Mouse (Mus musculus): ENCODE results near the gene Cabp2. TPM values are rescaled to one million over a fixed set of nuclear protein-coding genes. Genes with fewer than 3 reads are reported as not detected.
"Not testable (repeated sequence)": the region's sequence is repeated elsewhere in the genome, so short reads cannot be mapped to it uniquely, and the experiment has no call there.

Gene Cabp2
- polyA plus RNA-seq, 1 experiment from 2014 or later, result not detected

- WGBS, result 63% methylated on average over 6 of the region's 6 CpGs
- not testable (repeated sequence) for ATAC-seq (ENCODE audit: low FRiP score, low read depth); H3K4me3 ChIP-seq; H3K27me3 ChIP-seq; H3K27ac ChIP-seq; H3K9me3 ChIP-seq; H3K9ac ChIP-seq
- peak overlapping the region; percentile 63 for H3K4me2 ChIP-seq (replicated peaks)
- H3K36me3 ChIP-seq, result peaks cover 19% of the 10 kb centered on the region
- H3K4me1 ChIP-seq, result peaks cover 31% of the 10 kb centered on the region
Measured at GRCm38 (mm10) chr19:4121896-4122295, 40.5 kb downstream of the Cabp2 start.

GRCm38 (mm10) chr19:4122411-4123370 lies 41.3 kb downstream of the Cabp2 start:
- H3K4me1 ChIP-seq, result peaks cover 39% of the 10 kb centered on the region
- no peaks in the 10 kb centered on the region for H3K9me3 ChIP-seq
- peaks cover 15% of the 10 kb centered on the region for H3K36me3 ChIP-seq
- no peaks in the 10 kb centered on the region for H3K27me3 ChIP-seq
- no peak overlapping the region for H3K4me3 ChIP-seq
- ATAC-seq (ENCODE audit: low FRiP score, low read depth), result no peak
- no peak overlapping the region for H3K9ac ChIP-seq
- H3K27ac ChIP-seq, result no peak overlapping the region
- H3K4me2 ChIP-seq (replicated peaks), result no peak overlapping the region
- 86% methylated on average over 7 of the region's 7 CpGs for WGBS

GRCm38 (mm10) chr19:4124432-4124831 lies 43.1 kb downstream of the Cabp2 start:
- no peak overlapping the region for H3K4me3 ChIP-seq
- H3K27me3 ChIP-seq, result no peaks in the 10 kb centered on the region
- H3K36me3 ChIP-seq, result peaks cover 21% of the 10 kb centered on the region
- no peak overlapping the region for H3K27ac ChIP-seq
- ATAC-seq (ENCODE audit: low FRiP score, low read depth), result no peak
- 68% methylated on average over 4 of the region's 4 CpGs for WGBS
- H3K4me1 ChIP-seq, result peaks cover 40% of the 10 kb centered on the region
- no peak overlapping the region for H3K4me2 ChIP-seq (replicated peaks)
- H3K9me3 ChIP-seq, result no peaks in the 10 kb centered on the region
- H3K9ac ChIP-seq, result no peak overlapping the region

- ATAC-seq (ENCODE audit: low FRiP score, low read depth), result peak; percentile 32
- Histone ChIP-seq H3K27ac (peak overlapping the region; percentile 28; the same call in 1 of the 2 replicates), H3K4me3 (peak overlapping the region; percentile 87), H3K4me2 (replicated peaks) (peak overlapping the region; percentile 62), H3K4me1 (peaks cover 36% of the 10 kb centered on the region), H3K36me3 (peaks cover 30% of the 10 kb centered on the region), H3K9ac (peak overlapping the region; percentile 55)
- H3K9me3 ChIP-seq, H3K27me3 ChIP-seq: not testable (repeated sequence)
- WGBS, result 16% methylated on average over 4 of the region's 4 CpGs
Measured at GRCm38 (mm10) chr19:4125268-4125667, 43.9 kb downstream of the Cabp2 start.

GRCm38 (mm10) chr19:4125741-4126696 lies 44.6 kb downstream of the Cabp2 start, which contains the start of gene Aip:
TSS of gene Aip (minus strand) at chr19:4125858.
- Histone ChIP-seq H3K36me3 (peaks cover 34% of the 10 kb centered on the region), H3K4me3 (peak within 1 kb of the TSS; percentile 87), H3K4me2 (replicated peaks) (peak within 1 kb of the TSS; percentile 89), H3K27me3 (no peaks in the 10 kb centered on the region), H3K9ac (peak within 1 kb of the TSS; percentile 86), H3K9me3 (no peaks in the 10 kb centered on the region), H3K4me1 (peaks cover 28% of the 10 kb centered on the region), H3K27ac (peak within 1 kb of the TSS; percentile 39; the same call in 1 of the 2 replicates)
- ATAC-seq (ENCODE audit: low FRiP score, low read depth), result peak; percentile 94
- WGBS, result under 1% methylated on average over 63 of the region's 64 CpGs

GRCm38 (mm10) chr19:4126759-4127495 lies 45.5 kb downstream of the Cabp2 start:
- no peaks in the 10 kb centered on the region for H3K27me3 ChIP-seq
- no peak for ATAC-seq (ENCODE audit: low FRiP score, low read depth)
- peak overlapping the region; percentile 87 for H3K4me3 ChIP-seq
- 0 out of 2 replicates have a peak overlapping the region, but pooled peaks have one; percentile 39 for H3K27ac ChIP-seq
- H3K4me1 ChIP-seq, result peaks cover 28% of the 10 kb centered on the region
- peak overlapping the region; percentile 86 for H3K9ac ChIP-seq
- peak overlapping the region; percentile 89 for H3K4me2 ChIP-seq (replicated peaks)
- no peaks in the 10 kb centered on the region for H3K9me3 ChIP-seq
- WGBS, result 45% methylated on average over 7 of the region's 7 CpGs
- peaks cover 43% of the 10 kb centered on the region for H3K36me3 ChIP-seq

- no peak for ATAC-seq (ENCODE audit: low FRiP score, low read depth)
- peaks cover 22% of the 10 kb centered on the region for H3K4me1 ChIP-seq
- H3K9me3 ChIP-seq, result no peaks in the 10 kb centered on the region
- H3K27ac ChIP-seq, result no peak overlapping the region
- H3K27me3 ChIP-seq, result no peaks in the 10 kb centered on the region
- H3K9ac ChIP-seq, result no peak overlapping the region
- 91% methylated on average over 7 of the region's 7 CpGs for WGBS
- peaks cover 62% of the 10 kb centered on the region for H3K36me3 ChIP-seq
- H3K4me2 ChIP-seq (replicated peaks), result no peak overlapping the region
- no peak overlapping the region for H3K4me3 ChIP-seq
Measured at GRCm38 (mm10) chr19:4129462-4129861, 48.1 kb downstream of the Cabp2 start.

- H3K27ac ChIP-seq, result no peak overlapping the region
- H3K9ac ChIP-seq, result no peak overlapping the region
- H3K9me3 ChIP-seq, result no peaks in the 10 kb centered on the region
- ATAC-seq (ENCODE audit: low FRiP score, low read depth), result no peak
- H3K4me2 ChIP-seq (replicated peaks), result no peak overlapping the region
- 92% methylated on average over 4 of the region's 4 CpGs for WGBS
- H3K36me3 ChIP-seq, result peaks cover 62% of the 10 kb centered on the region
- H3K4me3 ChIP-seq, result no peak overlapping the region
- H3K4me1 ChIP-seq, result peaks cover 16% of the 10 kb centered on the region
- no peaks in the 10 kb centered on the region for H3K27me3 ChIP-seq
Measured at GRCm38 (mm10) chr19:4130106-4130505, 48.7 kb downstream of the Cabp2 start.

GRCm38 (mm10) chr19:4131075-4131474 lies 49.7 kb downstream of the Cabp2 start:
- Histone ChIP-seq H3K9ac (no peak overlapping the region), H3K36me3 (peaks cover 62% of the 10 kb centered on the region)
- 89% methylated on average over 5 of the region's 5 CpGs for WGBS

GRCm38 (mm10) chr19:4131768-4132167 lies 50.4 kb downstream of the Cabp2 start:
- no peaks in the 10 kb centered on the region for H3K27me3 ChIP-seq
- H3K4me3 ChIP-seq, result no peak overlapping the region
- no peak for ATAC-seq (ENCODE audit: low FRiP score, low read depth)
- no peaks in the 10 kb centered on the region for H3K9me3 ChIP-seq
- no peak overlapping the region for H3K27ac ChIP-seq
- peaks cover 10% of the 10 kb centered on the region for H3K4me1 ChIP-seq
- WGBS, result 81% methylated on average over 2 of the region's 2 CpGs
- H3K4me2 ChIP-seq (replicated peaks), result no peak overlapping the region
- H3K9ac ChIP-seq, result no peak overlapping the region
- H3K36me3 ChIP-seq, result peaks cover 62% of the 10 kb centered on the region

More at GRCm38 (mm10) chr19:4131075-4131474, 49.7 kb downstream of the Cabp2 start:
- Histone ChIP-seq H3K27me3 (no peaks in the 10 kb centered on the region), H3K27ac (no peak overlapping the region), H3K9me3 (no peaks in the 10 kb centered on the region), H3K4me2 (replicated peaks) (no peak overlapping the region), H3K4me1 (peaks cover 15% of the 10 kb centered on the region), H3K4me3 (no peak overlapping the region)
- no peak for ATAC-seq (ENCODE audit: low FRiP score, low read depth)

- 84% methylated on average over 4 of the region's 4 CpGs for WGBS
- Histone ChIP-seq H3K36me3 (peaks cover 41% of the 10 kb centered on the region), H3K27me3 (no peaks in the 10 kb centered on the region), H3K9me3 (no peaks in the 10 kb centered on the region), H3K9ac (no peak overlapping the region), H3K4me1 (no peaks in the 10 kb centered on the region), H3K4me3 (no peak overlapping the region), H3K4me2 (replicated peaks) (no peak overlapping the region), H3K27ac (no peak overlapping the region)
- no peak for ATAC-seq (ENCODE audit: low FRiP score, low read depth)
Measured at GRCm38 (mm10) chr19:4134354-4134753, 53.0 kb downstream of the Cabp2 start.
